Mouse (Mus musculus) G1E (cell line): ENCODE results near the gene Cyb5d2.

Experiments
- CTCF ChIP-seq: IDR thresholded peaks from 2 replicates; pipeline ENCODE4 v1.5.1; 2012; ENCODE audit warnings: low read depth, low read length, inconsistent platforms, mixed read lengths
- GATA1 ChIP-seq: IDR thresholded peaks from 2 replicates; pipeline ENCODE4 v1.6.1; 2012; ENCODE audit warnings: borderline replicate concordance, low read length, inconsistent platforms, mixed read lengths
- GATA2 ChIP-seq: IDR thresholded peaks from 2 replicates; pipeline ENCODE4 v1.6.1; 2012; ENCODE audit warnings: low read depth, low read length, inconsistent platforms, borderline replicate concordance
- POLR2AphosphoS5 ChIP-seq: IDR thresholded peaks from 2 replicates; pipeline ENCODE4 v1.6.1; 2012; ENCODE audit warnings: low read depth, low read length, inconsistent platforms; ENCODE audit not compliant: insufficient replicate concordance
- TAL1 ChIP-seq: conservative IDR thresholded peaks from 2 replicates; pipeline ENCODE4 v1.6.1; 2012; ENCODE audit warnings: low read depth, low read length, inconsistent platforms, mixed read lengths

GRCm38 (mm10) chr11:72816859-72817258, 20.9 kb upstream of the Cyb5d2 start:
- TF ChIP-seq CTCF (no peak), GATA2 (no peak), GATA1 (no peak), POLR2AphosphoS5 (no peak), TAL1 (no peak)
